Mouse (Mus musculus): Measurements from ENCODE around the gene F3. TPM values are rescaled to one million over a fixed set of nuclear protein-coding genes. Genes with fewer than 3 reads are reported as not detected.

The F3 gene
- 17.2 and 27.3 TPM in 2 replicates for total RNA-seq (2021)
- long read RNA-seq, experiment 1, transcript F3-201 (6 exons, 1,872 nt), result major isoform, 17 of 20 reads
- long read RNA-seq, experiment 1, partial matches to known transcripts, result 0 of 20 reads
- long read RNA-seq, experiment 1, other reads (novel, unspliced or antisense), result 3 of 20 reads
- long read RNA-seq, experiment 2, transcript F3-201 (6 exons, 1,872 nt), result major isoform, 13 of 17 reads
- long read RNA-seq, experiment 2, partial matches to known transcripts, result 2 of 17 reads
- long read RNA-seq, experiment 2, other reads (novel, unspliced or antisense), result 2 of 17 reads

GRCm38 (mm10) chr3:121722971-121723844, at the start of gene F3:
Gene F3 (plus strand): TSS chr3:121723537.
- DNase-seq, result peak; percentile 85

- no peak for DNase-seq
Observed at GRCm38 (mm10) chr3:121678935-121679334, 44.4 kb upstream of the F3 start.

GRCm38 (mm10) chr3:121679443-121679842, 43.9 kb upstream of the F3 start:
- no peak for DNase-seq

- no peak for DNase-seq
Observed at GRCm38 (mm10) chr3:121680187-121680586, 43.1 kb upstream of the F3 start.

GRCm38 (mm10) chr3:121682439-121683411, 40.6 kb upstream of the F3 start:
- DNase-seq, result no peak

GRCm38 (mm10) chr3:121684552-121684951, 38.8 kb upstream of the F3 start:
- DNase-seq, result no peak

- DNase-seq, result no peak
Observed at GRCm38 (mm10) chr3:121684963-121685362, 38.4 kb upstream of the F3 start.

- no peak for DNase-seq
Observed at GRCm38 (mm10) chr3:121685985-121686384, 37.4 kb upstream of the F3 start.

- DNase-seq, result no peak
Observed at GRCm38 (mm10) chr3:121686408-121686911, 36.9 kb upstream of the F3 start.

- DNase-seq, result no peak
Observed at GRCm38 (mm10) chr3:121687741-121688140, 35.6 kb upstream of the F3 start.

GRCm38 (mm10) chr3:121689029-121689428, 34.3 kb upstream of the F3 start:
- DNase-seq, result no peak

- no peak for DNase-seq
Observed at GRCm38 (mm10) chr3:121689697-121690096, 33.6 kb upstream of the F3 start.

- peak; percentile 48 for DNase-seq
Observed at GRCm38 (mm10) chr3:121693001-121693730, 30.2 kb upstream of the F3 start.

- DNase-seq, result peak; percentile 34
Observed at GRCm38 (mm10) chr3:121693746-121694145, 29.6 kb upstream of the F3 start.

GRCm38 (mm10) chr3:121697169-121697568, 26.2 kb upstream of the F3 start:
- DNase-seq, result no peak

GRCm38 (mm10) chr3:121699401-121699800, 23.9 kb upstream of the F3 start:
- DNase-seq, result no peak

GRCm38 (mm10) chr3:121699849-121700248, 23.5 kb upstream of the F3 start:
- DNase-seq, result no peak

GRCm38 (mm10) chr3:121700364-121700952, 22.9 kb upstream of the F3 start:
- DNase-seq, result no peak

GRCm38 (mm10) chr3:121703155-121703879, 20.0 kb upstream of the F3 start:
- no peak for DNase-seq

GRCm38 (mm10) chr3:121703880-121704243, 19.5 kb upstream of the F3 start:
- DNase-seq, result no peak

Measured in adrenal gland, postnatal 14 days (tissue).